Mouse (Mus musculus) lung, adult 2 months (tissue): ENCODE results near the gene Fat1.

Experiments
- CTCF ChIP-seq: fragments of 200-500 bp; IDR thresholded peaks from 2 replicates; pipeline ENCODE4 v1.5.1; 2011; ENCODE audit warnings: mild to moderate bottlenecking, low read length, control low read depth; ENCODE audit not compliant: insufficient read depth
- POLR2A ChIP-seq: fragments of 200-500 bp; IDR thresholded peaks from 2 replicates; pipeline ENCODE4 v1.6.1; 2011; ENCODE audit warnings: low read depth, mild to moderate bottlenecking, control low read depth, low read length, borderline replicate concordance; ENCODE audit errors: extremely low read depth

DNA sequence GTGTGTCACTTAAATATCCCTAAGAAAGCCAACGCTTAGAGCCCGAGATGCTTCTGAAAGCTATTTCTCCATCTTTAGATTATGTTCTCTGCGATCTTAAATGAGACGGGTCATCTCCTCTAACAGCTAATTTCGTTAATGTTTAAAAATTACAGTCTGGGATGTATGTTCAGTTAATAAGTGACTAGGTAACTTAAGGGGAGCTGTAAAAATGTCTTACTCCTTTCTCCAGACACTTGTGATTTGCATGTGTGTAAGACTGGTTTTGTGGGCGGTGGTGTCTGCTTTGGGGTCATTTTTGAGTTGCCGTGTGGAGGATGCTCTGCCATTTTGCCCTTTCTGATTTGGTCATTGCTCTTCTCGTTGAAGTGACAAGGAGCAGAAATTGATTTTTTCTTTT is 78.6 kb downstream of the Fat1 start:
- TF ChIP-seq CTCF (no peak), POLR2A (no peak)
